Mouse (Mus musculus): ENCODE measurements around the gene Trp53rka.

GRCm38 (mm10) chr2:165515178-165515728 lies 22.1 kb upstream of the Trp53rka start:
- TF ChIP-seq CTCF (IDR thresholded peaks at IDR 0.05; ENCODE audit: control insufficient read depth, insufficient read depth, low read length) (no peak), POLR2A (IDR thresholded peaks at IDR 0.05; ENCODE audit: borderline replicate concordance, control insufficient read depth, low read depth, low read length) (no peak)
